Mouse (Mus musculus) left cerebral cortex, adult 18-20 months (tissue): ENCODE results near the gene Meaf6. TPM values are rescaled to one million over a fixed set of nuclear protein-coding genes. Genes with fewer than 3 reads are reported as not detected.

ENCODE experiments used
- DNase-seq, 2 experiments: peaks; one replicate each; pipeline ENCODE4 v3.0.0; 2021 to 2022; ENCODE audit warnings: low spot score in 2 of 2, mixed read lengths in 1 of 2
- total RNA-seq, 2 experiments: library from RNA; stranded (reverse); gene quantifications; 2 replicates each; pipeline ENCODE4 v1.2.3; 2021

Gene Meaf6
- total RNA-seq, 2 experiments from 2014 or later: 129 to 139 TPM

DNA sequence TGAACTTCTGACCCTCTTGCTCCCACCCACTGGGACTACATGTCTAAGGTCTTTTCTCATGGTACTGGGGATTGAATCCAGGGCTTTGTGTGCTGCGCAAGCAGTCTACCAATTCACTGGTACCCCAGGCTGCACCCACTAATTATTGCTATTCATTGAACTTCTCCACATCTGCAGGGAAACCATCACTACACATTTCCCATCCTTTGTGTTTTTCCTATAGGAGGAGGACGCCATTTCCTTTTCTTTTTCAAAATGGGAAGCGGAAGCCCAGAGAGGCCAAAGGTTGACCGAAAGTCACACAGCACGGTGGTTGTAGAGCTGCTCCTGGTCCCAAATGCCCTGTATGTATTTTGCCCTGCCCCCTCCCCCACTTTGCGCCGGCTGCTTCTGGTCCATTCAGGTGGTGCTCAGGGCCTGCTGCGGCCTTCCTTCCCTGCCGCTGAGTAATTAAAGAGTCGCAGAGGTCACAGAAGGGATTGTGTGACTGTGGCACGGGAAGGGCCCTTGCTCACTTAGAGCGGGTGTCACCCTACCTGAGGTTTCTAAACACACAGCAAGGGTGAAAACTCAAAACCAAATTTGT, 51.5 kb downstream of the Meaf6 start:
- DNase-seq: no peak

- no peak for DNase-seq
These were observed 53.4 kb downstream of the Meaf6 start for GRCm38 (mm10) chr4:125138321-125138720.

- no peak for DNase-seq
These were observed 59.3 kb downstream of the Meaf6 start for GRCm38 (mm10) chr4:125144211-125144610.

DNA sequence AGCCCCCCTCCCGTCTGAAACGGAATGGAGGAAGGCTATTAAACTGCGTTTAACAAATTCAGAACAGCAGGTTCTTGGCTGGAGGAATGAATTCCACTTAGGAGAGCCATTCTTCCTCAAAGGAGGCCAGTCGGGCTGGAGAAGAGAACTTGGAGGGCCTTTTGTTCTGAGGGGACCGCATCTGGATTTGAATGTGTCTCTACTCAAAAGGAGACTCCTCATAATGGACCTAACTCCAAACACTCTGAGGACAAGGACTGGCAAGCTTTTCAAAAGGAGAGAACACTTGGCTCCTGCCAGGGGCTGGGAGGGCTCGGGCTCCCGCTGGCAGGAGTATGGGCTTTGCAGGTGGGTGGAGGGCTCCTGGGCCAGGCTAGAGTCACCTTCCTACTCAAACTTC, 59.7 kb downstream of the Meaf6 start:
- peak in 1 of 2 experiments; percentile 10 for DNase-seq

DNA sequence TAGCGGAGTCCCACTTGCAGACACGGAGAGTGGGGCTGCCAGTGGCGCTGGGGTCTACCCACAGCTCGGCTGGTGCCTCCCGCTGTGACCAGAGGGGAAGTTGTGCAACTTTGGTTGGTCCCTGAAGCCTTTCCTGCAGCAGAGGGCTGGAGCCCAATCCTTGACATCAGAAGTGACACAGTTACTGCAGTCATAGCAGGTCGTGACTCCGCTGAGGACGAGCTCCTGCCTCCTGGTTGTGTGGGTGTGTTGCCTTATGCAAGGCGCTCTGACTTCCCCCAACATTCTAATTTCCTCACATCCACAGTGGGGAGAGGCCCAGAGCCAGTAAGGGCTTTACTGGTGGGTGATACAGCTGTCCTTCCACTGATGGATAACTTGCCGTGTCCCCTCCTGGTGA, 60.3 kb downstream of the Meaf6 start:
- DNase-seq: no peak

- no peak for DNase-seq
These were observed 63.0 kb downstream of the Meaf6 start for GRCm38 (mm10) chr4:125147970-125148369.

- no peak for DNase-seq
These were observed 64.5 kb downstream of the Meaf6 start for GRCm38 (mm10) chr4:125149460-125149859.

DNA sequence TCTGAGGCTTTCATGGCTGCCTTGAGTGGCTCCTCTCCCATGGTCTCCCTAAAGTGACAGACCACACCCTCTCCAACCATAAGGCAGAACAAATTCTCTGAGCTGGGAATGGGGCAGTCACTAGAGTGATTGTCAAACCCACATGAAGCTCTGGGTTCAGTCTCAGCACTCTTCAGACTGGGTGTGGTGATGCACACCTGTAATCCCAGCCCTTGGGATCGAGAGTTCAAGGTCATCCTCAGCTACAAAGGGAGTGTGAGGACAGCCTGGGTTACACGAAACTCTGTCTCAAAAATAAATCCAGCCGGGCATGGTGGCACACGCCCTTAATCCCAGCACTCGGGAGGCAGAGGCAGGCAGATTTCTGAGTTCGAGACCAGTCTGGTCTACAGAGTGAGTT, 67.5 kb downstream of the Meaf6 start:
- DNase-seq: no peak

DNA sequence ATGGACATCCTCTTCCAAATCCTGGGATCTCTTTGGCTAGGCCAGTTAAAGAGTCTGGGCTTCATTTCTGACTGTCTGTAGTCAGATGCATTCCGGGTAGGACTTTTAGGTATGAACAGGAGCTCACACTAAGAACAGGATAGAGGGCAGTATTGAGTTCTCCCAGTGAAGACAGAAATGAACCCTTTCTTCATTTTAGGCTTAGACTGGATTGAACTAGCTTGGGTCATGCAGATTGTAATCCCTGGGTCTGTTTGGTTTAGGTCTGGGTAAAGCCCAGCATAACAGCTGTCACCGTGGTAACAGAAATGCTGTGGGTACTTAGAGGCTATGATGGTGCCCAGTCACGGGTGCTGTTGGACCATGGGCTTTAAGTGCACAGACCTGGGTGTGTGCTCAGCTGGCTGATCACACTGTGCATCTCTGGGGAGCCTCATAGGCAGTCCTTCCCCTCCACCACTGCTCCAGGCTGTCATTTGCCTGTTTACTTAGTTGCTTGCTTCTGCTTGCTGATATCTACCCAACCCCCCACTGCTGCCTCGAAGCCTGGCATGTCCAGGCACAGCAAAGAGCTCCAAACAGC, 68.8 kb downstream of the Meaf6 start:
- DNase-seq: no peak

DNA sequence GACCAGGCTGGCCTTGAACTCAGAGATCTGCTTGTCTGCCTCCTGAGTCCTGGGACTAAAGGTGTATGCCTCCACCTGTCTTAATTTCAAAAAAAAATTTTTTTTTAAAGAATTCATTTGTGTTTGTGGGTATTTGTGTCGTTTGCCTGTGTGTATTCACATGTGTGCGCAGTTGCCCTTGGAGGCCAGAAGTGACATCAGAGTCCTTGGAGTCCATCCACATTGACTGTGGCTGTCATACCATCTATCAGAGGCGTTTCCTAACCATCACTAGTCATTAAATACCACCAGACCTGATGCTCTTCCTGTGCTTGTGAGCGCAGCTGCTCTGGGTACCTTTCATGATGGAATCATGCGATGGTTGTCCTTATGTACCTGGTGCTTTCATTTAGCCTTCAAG, 70.7 kb downstream of the Meaf6 start:
- DNase-seq: no peak

GRCm38 (mm10) chr4:125157322-125157721, 72.4 kb downstream of the Meaf6 start:
- no peak for DNase-seq

DNA sequence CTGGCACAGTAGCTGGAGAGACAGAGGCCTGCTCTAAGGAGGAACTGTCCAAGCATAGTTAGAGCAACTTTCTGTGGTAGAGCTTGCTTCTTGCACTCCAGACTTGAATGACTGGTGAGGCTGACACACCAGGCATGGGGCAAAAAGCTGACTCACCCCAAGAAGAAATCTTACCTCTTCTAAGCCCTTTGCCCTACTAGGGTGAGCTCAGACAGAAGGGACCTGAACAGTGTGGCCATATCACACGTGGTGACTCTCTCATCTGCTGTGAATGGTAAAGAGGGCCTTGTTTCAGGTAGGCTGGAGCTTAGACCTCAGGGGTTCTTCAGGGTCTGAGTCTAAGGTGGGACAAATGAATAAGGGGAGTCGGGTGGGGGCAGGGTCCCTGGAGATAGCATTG, 73.1 kb downstream of the Meaf6 start:
- no peak for DNase-seq

DNA sequence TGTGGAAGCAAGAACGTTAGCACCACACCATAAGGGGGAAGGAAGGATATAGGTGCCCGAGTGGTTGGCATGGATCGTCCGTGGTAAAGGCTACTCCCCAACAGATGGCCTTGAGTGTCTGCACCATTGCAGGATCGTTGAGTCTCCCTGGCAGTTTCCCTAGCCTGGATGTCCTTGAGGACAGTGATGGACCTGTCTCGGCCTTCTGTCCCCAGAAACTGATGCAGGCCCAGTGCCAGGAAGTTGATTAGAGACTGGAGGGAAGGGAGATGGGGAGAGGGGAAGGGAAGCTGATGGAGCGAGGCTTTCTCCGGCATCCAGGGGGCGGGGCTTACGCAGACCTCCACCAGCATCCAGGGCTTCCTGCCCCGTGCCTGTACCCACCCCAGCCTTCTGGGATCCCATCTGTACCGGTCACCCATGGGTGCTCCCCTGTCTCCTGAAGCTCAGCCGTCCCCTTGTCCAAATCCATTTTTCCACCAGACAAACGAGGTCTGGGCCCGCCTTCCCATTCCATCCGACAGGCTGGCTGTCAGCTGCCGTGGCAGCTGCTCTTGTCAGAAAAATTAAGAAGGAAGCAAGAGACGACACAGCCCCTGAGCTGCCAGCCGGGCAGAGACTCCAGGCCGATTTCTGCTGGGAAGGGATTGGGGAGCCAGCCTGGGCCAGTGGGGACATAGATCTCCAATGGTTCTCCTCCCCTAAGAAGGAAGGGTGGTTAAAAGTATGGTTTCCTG, 73.8 kb downstream of the Meaf6 start:
- DNase-seq: no peak

GRCm38 (mm10) chr4:125160320-125160950, 75.5 kb downstream of the Meaf6 start:
- DNase-seq: peak; percentile 92 to 97

DNA sequence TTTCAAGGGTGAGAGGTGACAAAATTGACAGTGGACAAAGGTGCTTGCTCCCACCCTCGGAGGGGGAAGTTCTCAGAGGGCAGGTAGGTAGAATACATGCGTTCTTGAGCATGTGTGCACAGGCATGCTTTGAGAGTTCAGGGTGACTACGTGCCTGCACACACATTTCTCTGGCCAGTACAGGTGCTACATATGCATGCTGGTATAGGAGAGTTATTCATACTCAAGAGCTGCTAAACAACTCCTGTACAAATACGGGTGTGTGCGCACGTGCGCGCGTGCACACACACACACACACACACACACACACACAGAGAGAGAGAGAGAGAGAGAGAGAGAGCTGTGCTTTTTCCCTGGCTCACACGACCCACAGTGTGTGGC, 76.0 kb downstream of the Meaf6 start:
- DNase-seq: no peak

DNA sequence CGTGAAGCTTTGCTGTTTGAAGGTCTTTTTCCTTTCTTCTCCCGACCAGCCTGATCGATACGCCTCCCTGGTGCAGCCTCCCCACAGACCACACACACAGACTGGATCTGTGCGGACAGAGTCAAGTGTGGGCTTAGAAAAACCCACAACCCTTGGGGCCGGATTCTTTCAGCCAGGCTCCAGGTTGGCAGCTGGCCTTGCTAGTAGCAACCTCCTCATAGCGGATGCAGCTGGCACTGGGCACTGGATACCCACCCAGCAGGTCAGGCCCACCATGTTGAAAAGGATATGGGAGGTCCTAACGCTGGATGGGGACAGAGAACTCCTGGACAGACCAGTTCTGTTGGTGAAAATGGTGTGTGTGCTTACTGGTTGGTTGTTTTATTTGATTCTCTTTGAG, 76.5 kb downstream of the Meaf6 start:
- DNase-seq: no peak

DNA sequence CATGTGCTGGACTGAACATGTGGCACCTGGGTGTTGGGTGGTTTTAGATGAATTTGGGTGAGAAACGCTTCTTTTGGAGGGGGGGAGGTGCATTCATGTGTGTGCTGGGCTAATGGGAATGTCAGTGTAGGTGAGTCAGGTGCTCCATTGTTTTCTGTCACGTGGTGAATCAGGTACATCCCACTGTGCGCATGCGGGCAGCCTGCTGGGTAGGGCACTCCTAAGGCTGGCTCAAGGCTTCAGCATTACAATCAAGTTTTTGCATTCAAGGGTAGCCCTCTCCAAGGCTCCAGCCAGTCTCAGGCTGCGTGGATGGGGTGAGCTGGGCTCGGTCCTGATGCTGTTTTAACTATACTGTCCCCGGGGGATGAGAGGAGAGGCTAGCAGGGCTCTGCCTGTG, 77.8 kb downstream of the Meaf6 start:
- DNase-seq: no peak

Other genes starting within 250 kb of the Meaf6 start
- gene Yrdc, start 234.5 kb upstream of the Meaf6 start, total RNA-seq: 10 to 100 TPM; 38.3 to 39.3 TPM
- gene 1110065P20Rik, start 233.9 kb upstream of the Meaf6 start, total RNA-seq: 10 to 100 TPM; 73.1 to 75.8 TPM
- gene Maneal, start 223.0 kb upstream of the Meaf6 start, total RNA-seq: 10 to 100 TPM; 53.8 to 55.5 TPM
- gene Epha10, start 204.2 kb upstream of the Meaf6 start, total RNA-seq: 10 to 100 TPM; 44.4 to 46.0 TPM
- gene 9930104L06Rik, start 148.1 kb upstream of the Meaf6 start, total RNA-seq: 10 to 100 TPM; 17.5 to 19.3 TPM
- gene Cdca8, start 145.8 kb upstream of the Meaf6 start, total RNA-seq: 1 to 10 TPM in 1 of 2 experiments, under 1 TPM in 1; 0.96 to 1.8 TPM
- 10 to 100 TPM; 18.9 to 24.4 TPM for gene Rspo1, start 98.7 kb upstream of the Meaf6 start, total RNA-seq
- gene Gnl2, start 68.5 kb upstream of the Meaf6 start, total RNA-seq: 10 to 100 TPM; 54.9 to 60.0 TPM
- under 1 TPM; 0.16 to 0.77 TPM for gene Dnali1, start 19.4 kb upstream of the Meaf6 start, total RNA-seq
- gene Snip1, start 18.5 kb upstream of the Meaf6 start, total RNA-seq: 10 to 100 TPM; 15.1 to 16.0 TPM
- 1 to 10 TPM in 1 of 2 experiments, under 1 TPM in 1; 0.56 to 1.1 TPM for gene Zc3h12a, start 42.7 kb downstream of the Meaf6 start, total RNA-seq